8 mouse cellular contexts compared by ENCODE assay signal in the genomic region with DNA sequence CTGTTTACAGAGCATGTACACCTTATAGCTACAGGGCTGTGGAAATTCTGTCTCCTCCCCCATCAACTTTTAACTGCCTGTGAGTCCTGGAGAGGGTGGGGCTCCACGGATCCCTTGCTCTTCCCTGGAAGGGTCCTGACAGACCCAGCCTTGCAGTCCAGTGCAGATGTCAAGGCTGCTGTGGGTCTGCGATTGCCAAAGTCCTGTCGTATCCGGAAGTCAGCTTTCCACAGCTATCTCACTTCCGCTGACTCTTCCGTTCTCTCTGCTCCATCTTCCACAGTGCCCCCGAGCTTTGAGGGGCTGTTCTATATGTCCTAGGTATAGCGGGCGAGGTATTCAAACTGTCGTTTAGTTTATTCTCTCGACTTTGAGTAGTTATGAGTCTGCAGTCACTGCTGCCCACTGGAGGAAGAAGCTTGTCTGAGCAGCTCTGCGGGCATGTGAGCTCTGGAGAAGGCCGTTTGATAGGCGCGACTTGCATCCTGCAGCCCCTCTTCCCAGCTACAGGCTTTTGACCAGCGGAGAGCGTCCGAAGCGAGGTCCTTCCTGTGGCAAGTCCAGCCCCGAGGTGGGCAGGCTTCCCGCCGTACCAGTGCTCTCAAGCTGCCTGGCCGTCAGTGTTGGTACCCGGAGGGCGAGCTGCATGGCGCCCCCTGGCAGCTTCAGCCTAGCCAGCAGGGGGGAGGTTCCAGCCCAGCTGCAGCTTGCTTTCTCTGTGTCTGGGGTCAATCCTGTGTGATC. TPM values are rescaled to one million over a fixed set of nuclear protein-coding genes. Genes with fewer than 3 reads are reported as not detected.
A peak's percentile ranks its signal among the peaks of the same experiment; 100 is the strongest.
DNase-seq lines count a peak whose midpoint lies in the region; ATAC-seq and TF ChIP-seq lines count a peak whose summit lies in the region.

No protein-coding gene starts in this region.

- no peaks in the 10 kb centered on the region for H3K79me2 ChIP-seq in macrophage (ENCODE audit: inconsistent target)

- H3K9ac ChIP-seq in heart, embryonic 16.5 days (ENCODE audit: low read length), result peak overlapping the region; percentile 72

- ATAC-seq in heart, embryonic 16.5 days (replicated peaks; ENCODE audit: extremely low read depth, insufficient read depth, low FRiP score), result peak; percentile 50

- peak; percentile 50 for TF ChIP-seq CTCF in left cerebral cortex, adult 2 months (IDR thresholded peaks at IDR 0.05)

- H3K36me3 ChIP-seq in heart, embryonic 16.5 days (ENCODE audit: control insufficient read depth, insufficient read depth), result no peaks in the 10 kb centered on the region
- H3K36me3 ChIP-seq in macrophage (ENCODE audit: inconsistent target), result peaks cover 7% of the 10 kb centered on the region; the same call in 1 of the 2 replicates

- intact Hi-C loops in left cerebral cortex, adult 2 months (cut with DNase I), result loop anchor here (10.0 kb wide), 1 partner anchor 1041 kb away; no protein-coding TSS in a partner anchor

- H3K4me3 ChIP-seq in left cerebral cortex, adult 2 months, result peak overlapping the region; percentile 16; the same call in 1 of the 2 replicates
- peak overlapping the region; percentile 58 for H3K4me3 ChIP-seq in heart, embryonic 16.5 days (ENCODE audit: low read length)
- H3K4me3 ChIP-seq in macrophage (ENCODE audit: inconsistent target), result peak overlapping the region; percentile 38

- H3K27me3 ChIP-seq in heart, embryonic 16.5 days (ENCODE audit: control insufficient read depth, insufficient read depth, low read length), result no peaks in the 10 kb centered on the region

- H3K4me2 ChIP-seq in heart, embryonic 16.5 days (ENCODE audit: low read depth, low read length), result peak overlapping the region; percentile 81

- DNase-seq in left cerebral cortex, adult 2 months (ENCODE audit: extremely low spot score in 1 of 2, low spot score in 2 of 2), result peak in 1 of 2 experiments; percentile 42
- no peak for DNase-seq in left cerebral cortex, adult 8-10 months (ENCODE audit: low spot score in 2 of 2)
- peak; percentile 41 for DNase-seq in embryo, embryonic 9.5 days (ENCODE audit: extremely low spot score)
- peak; percentile 71 for DNase-seq in kidney, postnatal 14 days
- peak; percentile 56 for DNase-seq in retina, postnatal 1 day
- DNase-seq in layer of hippocampus, adult 8-10 months (ENCODE audit: low spot score in 2 of 2), result no peak

- WGBS in heart, embryonic 16.5 days, result 16% methylated on average over 26 of the region's 26 CpGs
- 33% methylated on average over 26 of the region's 26 CpGs for WGBS in macrophage (ENCODE audit: missing documents)

- peaks cover 15% of the 10 kb centered on the region for H3K4me1 ChIP-seq in heart, embryonic 16.5 days (ENCODE audit: control insufficient read depth, insufficient read depth, low read length)

- H3K27ac ChIP-seq in left cerebral cortex, adult 2 months, result no peak overlapping the region
- H3K27ac ChIP-seq in heart, embryonic 16.5 days (ENCODE audit: low read length), result peak overlapping the region; percentile 71
- H3K27ac ChIP-seq in macrophage, result peak overlapping the region; percentile 17; the same call in 1 of the 2 replicates

- H3K9me3 ChIP-seq in heart, embryonic 16.5 days (replicated peaks; ENCODE audit: control insufficient read depth, low read length), result no peaks in the 10 kb centered on the region

RNA-seq across cellular contexts. Expression of a gene that starts 49.4 kb away (rescaled TPM):
- 10 to 100 TPM; 49.8 to 51.9 TPM for total RNA-seq in left cerebral cortex, adult 2 months (2021)
- total RNA-seq in left cerebral cortex, adult 8-10 months (2022), result 10 to 100 TPM; 52.5 to 68.3 (median 54.0) TPM
- polyA plus RNA-seq in heart, embryonic 16.5 days (2015; fragmentation: Nextera tagmentation; extraction: Ambion mirVana), result 34.5 and 40.3 TPM in 2 replicates
- total RNA-seq in macrophage (2018; cell fraction: chromatin; rRNA removed), result 10 to 100 TPM in 24 of 26 experiments, 1 to 10 TPM in 2; 8.3 to 67.1 (median 35.2) TPM
- total RNA-seq in macrophage (2018; cell fraction: cytosol; rRNA removed), result 10 to 100 TPM; 26.6 to 51.8 (median 39.1) TPM
- total RNA-seq in macrophage (2018; cell fraction: nucleus; rRNA removed), result 10 to 100 TPM; 27.6 to 99.0 (median 54.2) TPM
- polyA plus RNA-seq in macrophage (2018), result 35.4 to 38.1 TPM (median 35.7 TPM) in 3 replicates
- total RNA-seq in layer of hippocampus, adult 8-10 months (2022), result 10 to 100 TPM; 52.2 to 69.7 (median 55.8) TPM

Comparison
In these comparisons a context has a peak if more than half of its experiments do, and no peak if none do; other contexts are left out.
1. DNase-seq: peak in embryo, embryonic 9.5 days (single experiment), kidney, postnatal 14 days (single experiment) and retina, postnatal 1 day (single experiment); none in left cerebral cortex, adult 8-10 months (0 of 2) and layer of hippocampus, adult 8-10 months (0 of 2).
2. Peak in every context shown above with its lines, with median percentiles within 50 percentile points of each other: H3K4me3 ChIP-seq.